Mouse (Mus musculus): ENCODE data around the gene Pkd1.

DNA sequence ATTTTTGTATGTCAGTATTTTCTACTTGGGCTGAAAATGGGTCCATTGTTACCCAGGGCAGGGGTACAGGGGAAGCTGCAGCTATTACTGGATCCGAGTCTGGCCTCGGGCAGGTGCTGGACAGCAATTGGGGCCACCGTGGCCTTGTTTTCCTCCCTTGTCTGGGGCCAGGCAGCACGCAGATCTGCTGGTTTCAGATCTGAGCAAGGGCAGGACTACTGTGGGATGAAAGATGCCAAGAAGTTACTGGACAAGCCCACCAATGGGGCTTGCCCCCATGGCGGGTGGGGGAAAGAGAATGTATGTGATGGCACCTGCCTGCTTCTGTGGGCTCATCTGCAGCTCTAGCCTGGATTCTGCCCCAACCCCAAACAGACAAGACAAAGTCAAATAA lies 46.4 kb downstream of the Pkd1 start:
- TF ChIP-seq POLR2A (IDR thresholded peaks at IDR 0.05; ENCODE audit: insufficient read depth, low read length): no peak
- no peak for TF ChIP-seq EP300 (IDR thresholded peaks at IDR 0.05; ENCODE audit: insufficient read depth, low read depth, low read length)
